Mouse (Mus musculus): ENCODE measurements around the gene Fbxw5. TPM values are rescaled to one million over a fixed set of nuclear protein-coding genes. Genes with fewer than 3 reads are reported as not detected.

Gene Fbxw5
- polyA plus RNA-seq (2016; fragmentation: Nextera tagmentation; extraction: Ambion mirVana): 83.6 and 94.6 TPM in 2 replicates

DNA sequence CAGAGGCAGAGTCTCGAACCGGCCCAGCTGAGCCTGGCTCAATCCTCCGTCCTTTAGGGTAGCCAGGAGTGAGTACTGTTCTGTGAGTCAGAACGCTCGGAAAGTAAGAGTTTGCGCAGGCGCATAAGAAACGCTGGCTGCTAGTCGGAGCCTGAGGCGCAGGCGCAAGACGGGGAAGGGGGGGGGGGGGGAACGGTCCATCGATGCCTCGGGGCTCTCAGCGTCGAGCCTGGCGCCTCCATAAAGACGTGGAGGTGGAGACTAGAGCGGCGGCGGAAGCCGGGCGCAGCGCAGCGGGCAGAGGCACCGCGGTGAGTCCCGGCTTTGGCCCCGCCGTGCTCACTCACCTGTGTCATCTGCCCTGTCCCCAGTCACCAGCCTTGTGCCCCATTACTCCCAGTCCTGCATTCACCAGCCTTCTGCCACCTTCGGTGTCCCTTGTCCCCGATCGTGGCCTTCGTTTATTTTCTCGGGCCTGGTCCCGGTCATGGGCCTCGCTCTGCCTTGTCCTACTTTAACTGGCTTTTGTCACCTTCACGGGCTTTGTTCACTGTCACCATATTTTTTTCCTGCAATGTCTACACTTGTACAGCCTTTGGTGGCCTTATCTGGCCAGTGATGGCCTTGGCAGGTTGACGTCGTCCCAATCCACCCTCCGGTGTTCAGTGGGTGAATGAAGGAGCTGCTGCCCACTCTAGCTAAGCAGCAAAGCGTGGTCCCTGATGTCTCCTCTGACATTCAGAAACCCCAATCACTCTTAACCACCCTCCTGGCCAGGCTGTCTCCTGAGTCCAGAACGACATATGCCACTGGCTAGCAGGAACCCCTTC lies at the start of gene Fbxw5:
Gene Fbxw5 (plus strand): TSS at position 175 of the 830 bp plus-strand sequence.
- 1% methylated on average over 44 of the region's 44 CpGs for WGBS
- H3K36me3 ChIP-seq: peaks cover 35% of the 10 kb centered on the region

DNA sequence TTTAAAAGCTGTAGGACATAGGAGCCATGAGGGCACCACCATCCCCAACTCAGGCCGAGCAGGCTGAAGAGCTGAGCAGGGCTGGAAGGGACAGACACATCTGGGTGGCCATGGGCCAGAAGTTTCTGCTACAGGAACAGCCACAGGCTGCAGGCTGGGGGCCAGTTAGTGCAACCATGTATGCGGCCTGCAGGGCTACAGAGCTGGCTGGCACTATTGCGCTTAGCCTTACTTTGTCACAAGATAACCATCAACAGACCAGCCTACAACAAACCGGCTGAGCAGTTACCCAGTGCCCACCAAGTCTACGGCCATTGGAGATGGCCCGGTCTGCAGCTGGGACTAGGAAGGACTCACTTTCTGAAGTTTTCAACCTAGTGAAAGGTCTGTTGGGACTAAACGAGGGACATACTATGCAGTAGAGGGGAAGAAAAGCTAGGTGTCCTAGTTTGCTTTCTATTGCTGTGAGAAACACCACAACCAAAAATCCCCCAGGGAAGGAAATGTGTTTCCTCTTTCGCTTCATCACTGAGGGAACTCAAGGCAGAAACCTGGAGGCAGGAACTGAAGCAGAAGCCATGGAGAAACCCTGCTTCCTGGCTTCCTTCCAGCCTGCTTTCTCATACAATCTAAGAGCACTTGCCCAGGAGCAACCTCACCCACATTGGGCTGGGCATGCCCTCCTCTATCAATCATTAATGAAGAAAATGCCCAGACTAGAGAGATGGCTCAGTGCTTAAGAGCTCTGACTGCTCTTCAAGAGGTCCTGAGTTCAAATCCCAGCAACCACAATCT lies 49.5 kb upstream of the Fbxw5 start:
- 88% methylated on average over 8 of the region's 8 CpGs for WGBS
- no peaks in the 10 kb centered on the region for H3K4me1 ChIP-seq
- no peak overlapping the region for H3K4me3 ChIP-seq
- H3K36me3 ChIP-seq: 0 out of 2 replicates have a peak, but pooled peaks cover 3% of the 10 kb centered on the region
- H3K27ac ChIP-seq: no peak overlapping the region
- no peak for DNase-seq (ENCODE audit: low spot score)
- no peaks in the 10 kb centered on the region for H3K9me3 ChIP-seq (replicated peaks)
- no peaks in the 10 kb centered on the region for H3K27me3 ChIP-seq (ENCODE audit: low read depth, poor library complexity, severe bottlenecking)

More for the DNA sequence above, at the start of gene Fbxw5:
- Histone ChIP-seq H3K9me3 (replicated peaks) (no peaks in the 10 kb centered on the region), H3K27me3 (ENCODE audit: low read depth, poor library complexity, severe bottlenecking) (no peaks in the 10 kb centered on the region), H3K27ac (peak within 1 kb of the TSS; percentile 88), H3K4me1 (peaks cover 33% of the 10 kb centered on the region), H3K4me3 (peak within 1 kb of the TSS; percentile 69)
- DNase-seq (ENCODE audit: low spot score): peak; percentile 95

DNA sequence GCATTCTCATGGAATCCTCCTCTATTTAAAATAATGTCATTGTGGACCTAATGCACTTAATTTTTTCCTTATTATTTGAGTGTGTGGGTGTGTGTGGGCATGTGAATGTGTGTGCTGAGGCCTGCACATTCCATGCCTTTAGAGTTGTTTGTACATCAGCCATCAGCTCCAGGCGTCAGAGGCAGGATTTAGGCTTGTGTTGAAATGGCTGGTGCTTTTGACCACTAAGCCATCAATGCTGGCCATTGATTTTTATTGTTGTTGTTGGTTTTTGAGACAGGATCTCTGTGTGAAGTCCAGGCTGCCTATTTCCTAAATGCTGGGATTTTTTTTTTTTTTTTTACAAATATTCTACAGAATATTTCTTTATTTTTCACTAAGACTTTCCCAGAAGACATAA lies 47.6 kb upstream of the Fbxw5 start:
- Histone ChIP-seq H3K27ac (no peak overlapping the region), H3K9me3 (replicated peaks) (no peaks in the 10 kb centered on the region), H3K4me3 (no peak overlapping the region), H3K4me1 (no peaks in the 10 kb centered on the region), H3K36me3 (no peaks in the 10 kb centered on the region), H3K27me3 (ENCODE audit: low read depth, poor library complexity, severe bottlenecking) (no peaks in the 10 kb centered on the region)
- no peak for DNase-seq (ENCODE audit: low spot score)
- WGBS: 48% methylated on average over 1 of the region's 1 CpGs

DNA sequence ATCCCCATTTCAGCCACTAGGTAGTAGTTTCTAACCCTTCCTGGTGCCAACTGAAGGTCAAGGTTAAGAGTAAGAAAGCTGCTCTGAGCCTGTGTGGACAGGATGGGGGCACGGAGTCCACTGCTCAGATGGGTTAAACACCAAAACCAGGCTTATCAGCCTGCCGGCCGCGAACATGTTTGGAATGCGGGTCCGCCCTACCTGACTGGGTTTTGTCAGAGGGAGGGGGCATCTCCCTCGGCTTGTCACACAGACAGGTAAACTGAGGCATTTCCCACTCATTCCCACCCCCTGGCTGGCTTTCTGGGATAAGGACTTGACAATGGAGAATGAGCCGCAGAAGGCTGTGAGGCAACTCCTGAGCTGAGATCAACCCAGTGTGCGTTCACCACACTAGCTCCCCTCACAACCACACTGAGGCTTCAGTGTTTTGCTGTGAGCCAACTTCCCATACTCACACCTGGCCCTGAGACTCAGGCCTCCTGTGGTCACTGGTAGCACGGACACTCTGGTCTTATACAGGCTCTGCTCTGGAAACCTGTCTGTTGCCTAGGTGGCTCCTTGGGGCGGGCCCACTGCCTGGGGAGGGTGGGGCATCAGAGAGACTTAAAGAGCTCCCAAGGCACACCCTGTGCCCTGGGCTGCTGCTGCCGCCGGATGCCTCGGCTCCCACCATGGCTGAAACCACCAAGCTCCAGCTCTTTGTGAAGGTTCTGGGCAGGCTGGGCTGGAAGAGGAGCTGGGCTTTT lies 44.2 kb upstream of the Fbxw5 start, which contains the start of gene Clic3:
Gene Clic3 (plus strand): TSS at position 634 of the 749 bp plus-strand sequence.
- Histone ChIP-seq H3K27me3 (ENCODE audit: low read depth, poor library complexity, severe bottlenecking) (no peaks in the 10 kb centered on the region), H3K27ac (no peak within 1 kb of the TSS), H3K4me1 (peaks cover 15% of the 10 kb centered on the region), H3K4me3 (no peak within 1 kb of the TSS), H3K9me3 (replicated peaks) (no peaks in the 10 kb centered on the region), H3K36me3 (peaks cover 8% of the 10 kb centered on the region; the same call in 1 of the 2 replicates)
- no peak for DNase-seq (ENCODE audit: low spot score)
- WGBS: 61% methylated on average over 14 of the region's 14 CpGs

DNA sequence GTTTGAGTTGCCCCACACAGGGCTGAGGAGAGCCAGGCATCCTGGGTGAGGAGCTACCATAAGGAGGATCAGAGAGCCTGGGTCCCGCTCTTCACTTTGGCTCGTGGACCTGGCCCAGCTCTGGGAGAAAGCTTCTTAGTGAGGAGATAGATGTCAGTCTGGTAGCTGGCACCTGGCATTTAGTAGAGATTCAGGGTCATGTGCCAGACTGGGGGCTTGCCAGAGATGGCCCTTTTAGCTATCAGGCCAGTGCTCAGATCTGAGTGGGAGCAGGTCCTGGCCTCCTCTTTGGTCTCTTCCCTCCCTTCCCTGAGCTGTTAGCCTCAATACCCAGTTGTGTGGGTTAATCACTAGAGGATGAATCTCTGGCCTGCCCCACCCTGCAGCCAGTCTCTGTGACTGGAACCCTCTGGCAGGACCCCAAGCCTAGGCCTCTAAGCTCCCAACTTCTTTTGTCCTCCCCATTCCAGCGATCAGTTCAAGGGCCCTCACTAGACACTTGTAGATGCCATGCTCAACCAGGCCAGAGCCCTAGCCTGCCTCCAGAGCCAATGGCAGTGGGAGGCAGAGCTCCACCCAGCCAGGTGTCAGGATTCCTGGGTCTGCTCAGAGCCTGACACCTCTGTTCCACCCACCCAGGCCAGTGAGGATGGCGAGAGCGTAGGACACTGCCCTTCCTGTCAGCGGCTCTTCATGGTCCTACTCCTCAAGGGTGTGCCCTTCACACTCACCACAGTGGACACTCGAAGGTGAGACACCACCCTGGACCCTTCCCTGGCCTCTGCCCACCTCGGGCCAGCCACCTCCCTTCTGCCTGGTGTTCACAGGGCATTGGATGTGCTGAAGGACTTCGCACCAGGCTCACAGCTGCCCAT lies 43.3 kb upstream of the Fbxw5 start:
- no peak overlapping the region for H3K4me3 ChIP-seq
- peaks cover 17% of the 10 kb centered on the region for H3K4me1 ChIP-seq
- WGBS: 88% methylated on average over 9 of the region's 9 CpGs
- no peak for DNase-seq (ENCODE audit: low spot score)
- no peaks in the 10 kb centered on the region for H3K27me3 ChIP-seq (ENCODE audit: low read depth, poor library complexity, severe bottlenecking)
- H3K9me3 ChIP-seq (replicated peaks): no peaks in the 10 kb centered on the region
- H3K27ac ChIP-seq: no peak overlapping the region
- peaks cover 8% of the 10 kb centered on the region; the same call in 1 of the 2 replicates for H3K36me3 ChIP-seq

DNA sequence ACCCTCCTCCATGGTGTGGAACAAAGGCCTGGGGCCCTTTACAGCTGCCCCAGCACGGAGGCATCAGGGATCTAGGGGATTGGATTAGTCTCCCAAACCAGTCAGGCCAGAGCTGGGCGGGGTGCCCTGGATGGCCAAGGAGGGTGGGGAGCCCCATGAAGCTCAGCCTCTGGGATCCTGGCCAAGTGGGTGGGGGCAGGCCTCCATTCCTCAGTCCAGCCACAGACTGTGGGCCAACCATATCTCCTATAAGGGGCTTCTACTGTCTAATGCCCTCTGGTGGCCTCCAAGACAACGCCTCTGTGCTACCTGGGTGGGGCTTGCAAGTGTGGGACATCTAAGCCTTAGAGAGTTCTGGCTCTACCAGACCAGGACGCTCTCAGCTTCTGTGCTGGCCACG lies 41.6 kb upstream of the Fbxw5 start:
- no peaks in the 10 kb centered on the region for H3K9me3 ChIP-seq (replicated peaks)
- H3K4me1 ChIP-seq: peaks cover 17% of the 10 kb centered on the region
- no peak for DNase-seq (ENCODE audit: low spot score)
- 81% methylated on average over 5 of the region's 5 CpGs for WGBS
- H3K27me3 ChIP-seq (ENCODE audit: low read depth, poor library complexity, severe bottlenecking): no peaks in the 10 kb centered on the region
- peaks cover 8% of the 10 kb centered on the region; the same call in 1 of the 2 replicates for H3K36me3 ChIP-seq
- H3K4me3 ChIP-seq: no peak overlapping the region
- no peak overlapping the region for H3K27ac ChIP-seq

DNA sequence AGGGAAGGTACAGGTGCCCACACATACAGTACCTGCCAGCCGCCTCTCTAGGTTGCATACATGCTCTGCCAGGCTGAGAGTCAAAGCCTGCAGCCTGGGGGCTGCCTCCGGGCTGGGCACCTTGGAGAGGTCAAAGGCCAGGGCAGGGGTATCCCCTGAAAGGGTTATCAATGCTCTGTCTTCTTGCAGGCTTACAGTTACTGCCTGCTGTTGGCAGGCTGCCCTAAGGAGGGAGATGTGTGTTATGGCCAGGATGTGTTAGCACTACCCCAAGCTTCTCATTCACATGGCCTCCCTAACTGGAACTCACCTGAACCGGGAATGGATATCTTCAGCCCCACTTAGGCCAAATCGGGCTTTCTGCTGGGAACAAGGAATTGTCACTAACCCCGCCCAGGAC lies 40.4 kb upstream of the Fbxw5 start:
- peak overlapping the region; percentile 85 for H3K27ac ChIP-seq
- peaks cover 17% of the 10 kb centered on the region for H3K4me1 ChIP-seq
- H3K36me3 ChIP-seq: peaks cover 8% of the 10 kb centered on the region; the same call in 1 of the 2 replicates
- 41% methylated on average over 5 of the region's 5 CpGs for WGBS
- H3K9me3 ChIP-seq (replicated peaks): no peaks in the 10 kb centered on the region
- no peak for DNase-seq (ENCODE audit: low spot score)
- H3K27me3 ChIP-seq (ENCODE audit: low read depth, poor library complexity, severe bottlenecking): no peaks in the 10 kb centered on the region
- H3K4me3 ChIP-seq: peak overlapping the region; percentile 82

DNA sequence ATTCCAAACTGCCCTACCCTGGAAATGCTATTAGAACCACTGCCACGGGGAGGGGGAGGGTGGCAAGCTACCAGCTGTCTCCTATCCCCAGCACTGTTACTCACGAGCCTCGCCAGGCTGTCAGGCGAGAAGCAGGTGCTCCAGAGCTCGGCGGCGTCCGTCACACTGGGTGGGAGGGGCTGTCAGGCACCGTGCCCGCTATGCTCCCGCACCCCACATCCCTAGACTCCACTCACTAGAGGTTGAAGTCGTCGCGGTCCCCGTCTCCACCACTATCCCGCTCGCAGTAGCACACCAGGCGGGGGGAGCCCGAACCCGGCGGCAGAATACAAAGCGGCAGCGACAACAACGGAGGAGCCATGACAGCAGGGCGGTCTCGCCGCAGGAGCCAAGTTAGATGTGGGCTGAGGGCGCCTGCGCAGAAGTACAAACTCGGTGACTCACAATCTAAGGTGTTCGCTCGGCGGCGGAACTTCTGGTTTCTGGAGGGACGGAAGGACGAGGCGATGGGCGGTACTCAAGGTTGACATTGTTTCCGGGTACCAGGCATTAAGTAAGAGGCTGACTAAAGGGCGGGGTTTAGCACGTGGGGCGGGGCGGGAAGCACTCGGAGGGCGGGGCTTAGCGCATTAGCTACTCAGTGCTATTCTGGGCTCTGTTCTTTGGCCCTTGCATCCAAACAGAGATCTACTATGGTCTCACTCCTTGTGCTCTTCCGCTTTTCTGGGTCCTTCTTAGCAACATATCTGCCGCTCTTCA lies 39.8 kb upstream of the Fbxw5 start, which contains the start of gene Paxx:
Gene Paxx (minus strand): TSS at position 544 of the 759 bp plus-strand sequence.
- Histone ChIP-seq H3K27ac (peak within 1 kb of the TSS; percentile 85), H3K4me1 (peaks cover 22% of the 10 kb centered on the region), H3K9me3 (replicated peaks) (no peaks in the 10 kb centered on the region), H3K4me3 (peak within 1 kb of the TSS; percentile 82), H3K36me3 (peaks cover 8% of the 10 kb centered on the region; the same call in 1 of the 2 replicates), H3K27me3 (ENCODE audit: low read depth, poor library complexity, severe bottlenecking) (no peaks in the 10 kb centered on the region)
- DNase-seq (ENCODE audit: low spot score): peak; percentile 89
- WGBS: under 1% methylated on average over 48 of the region's 48 CpGs

DNA sequence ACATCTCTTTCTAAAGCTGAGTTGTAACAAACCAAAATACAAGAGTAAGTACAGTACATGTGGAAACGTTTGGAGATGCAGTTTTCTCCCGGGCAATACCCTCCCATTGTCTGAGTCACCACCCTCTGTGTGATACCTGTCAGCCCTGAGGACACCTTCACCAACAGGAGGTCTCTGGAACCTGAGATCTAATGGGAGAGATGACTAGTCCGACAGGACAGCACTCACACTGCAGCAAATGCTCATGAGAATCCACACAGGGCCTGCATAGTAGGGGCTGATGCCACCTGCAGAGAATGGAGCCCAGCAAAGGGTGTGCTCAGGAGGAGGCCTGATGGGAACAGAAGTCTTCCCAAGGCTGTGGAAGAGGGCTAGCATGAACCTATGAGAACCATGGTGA lies 39.1 kb upstream of the Fbxw5 start:
- no peak for DNase-seq (ENCODE audit: low spot score)
- H3K4me1 ChIP-seq: peaks cover 27% of the 10 kb centered on the region
- peak overlapping the region; percentile 85 for H3K27ac ChIP-seq
- peak overlapping the region; percentile 82 for H3K4me3 ChIP-seq
- no peaks in the 10 kb centered on the region for H3K9me3 ChIP-seq (replicated peaks)
- 31% methylated on average over 3 of the region's 3 CpGs for WGBS
- peaks cover 8% of the 10 kb centered on the region; the same call in 1 of the 2 replicates for H3K36me3 ChIP-seq
- H3K27me3 ChIP-seq (ENCODE audit: low read depth, poor library complexity, severe bottlenecking): no peaks in the 10 kb centered on the region

DNA sequence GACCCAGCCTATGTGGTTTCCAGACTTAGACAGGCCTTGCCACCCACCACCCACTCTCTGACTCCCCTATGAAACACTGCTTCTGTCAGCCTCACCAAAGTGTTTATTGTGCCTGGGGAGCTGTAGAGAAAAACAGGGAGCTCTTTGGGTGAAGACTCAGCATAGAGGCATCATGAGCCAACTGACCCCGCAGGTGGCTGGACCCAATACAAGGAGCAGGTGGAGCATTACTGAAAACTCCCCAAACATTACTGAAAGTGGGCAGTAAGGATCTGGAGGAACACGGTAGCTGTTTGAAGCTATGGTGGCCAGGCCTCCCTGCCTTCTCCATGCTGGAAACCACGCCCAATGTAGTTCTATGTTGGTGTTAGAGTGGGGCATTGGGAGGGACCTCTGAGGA lies 36.9 kb upstream of the Fbxw5 start:
- no peak for DNase-seq (ENCODE audit: low spot score)
- WGBS: 86% methylated on average over 3 of the region's 3 CpGs
- Histone ChIP-seq H3K4me1 (peaks cover 27% of the 10 kb centered on the region), H3K9me3 (replicated peaks) (no peaks in the 10 kb centered on the region), H3K27ac (no peak overlapping the region), H3K36me3 (peaks cover 4% of the 10 kb centered on the region; the same call in 1 of the 2 replicates), H3K4me3 (no peak overlapping the region), H3K27me3 (ENCODE audit: low read depth, poor library complexity, severe bottlenecking) (no peaks in the 10 kb centered on the region)

DNA sequence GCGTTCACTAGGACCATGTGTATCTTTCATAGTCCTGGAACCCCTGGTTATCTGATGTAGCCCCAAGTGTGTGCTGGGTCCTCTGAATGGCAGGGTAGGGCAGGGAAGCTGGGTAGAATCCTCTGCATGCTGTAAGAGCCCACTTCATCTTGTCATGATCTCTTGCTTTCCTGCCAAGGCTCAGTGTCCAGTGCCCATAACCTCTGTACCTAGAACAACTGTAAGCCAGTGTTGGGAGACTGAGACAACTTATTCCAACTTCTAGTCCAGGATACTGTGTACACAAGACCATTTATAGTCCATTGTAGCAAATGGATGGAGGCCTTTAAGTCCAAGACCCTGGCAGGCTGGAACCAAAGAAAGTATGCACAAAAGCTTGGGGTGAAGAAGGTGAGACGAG lies 35.3 kb upstream of the Fbxw5 start:
- Histone ChIP-seq H3K9me3 (replicated peaks) (no peaks in the 10 kb centered on the region), H3K27me3 (ENCODE audit: low read depth, poor library complexity, severe bottlenecking) (no peaks in the 10 kb centered on the region), H3K27ac (peak overlapping the region; percentile 72), H3K4me3 (no peak overlapping the region), H3K4me1 (peaks cover 20% of the 10 kb centered on the region), H3K36me3 (no peaks in the 10 kb centered on the region)
- DNase-seq (ENCODE audit: low spot score): no peak
- 89% methylated on average over 2 of the region's 2 CpGs for WGBS
